Mouse (Mus musculus) 3134 (cell line): Measurements from ENCODE around the gene Lemd2.

Experiments
- DNase-seq: peaks from one replicate; pipeline ENCODE4 v3.0.0-alpha.2; 2011; ENCODE audit warnings: low spot score; ENCODE audit not compliant: insufficient read length; ENCODE audit errors: extremely low read depth

Gene Lemd2

DNA sequence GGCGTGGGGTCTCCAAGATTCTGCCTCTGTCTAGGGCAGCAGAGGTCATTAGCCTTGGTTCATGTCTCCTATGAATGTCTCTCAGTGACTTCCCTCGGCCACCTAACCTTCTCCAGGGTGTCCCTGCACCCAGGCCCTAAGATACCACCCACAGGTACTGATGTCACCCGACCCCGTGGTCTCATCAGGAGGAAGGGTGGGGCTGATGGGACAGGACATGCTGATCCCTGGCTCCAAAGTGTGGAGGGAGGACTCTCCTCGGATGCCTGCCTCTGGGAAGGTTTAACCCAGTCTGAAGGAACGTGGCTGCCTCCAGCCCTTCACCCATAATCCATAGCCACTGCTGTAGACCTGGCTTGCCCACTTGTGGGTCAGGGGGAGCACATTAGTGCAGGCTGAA lies 37.4 kb downstream of the Lemd2 start:
- no peak for DNase-seq

DNA sequence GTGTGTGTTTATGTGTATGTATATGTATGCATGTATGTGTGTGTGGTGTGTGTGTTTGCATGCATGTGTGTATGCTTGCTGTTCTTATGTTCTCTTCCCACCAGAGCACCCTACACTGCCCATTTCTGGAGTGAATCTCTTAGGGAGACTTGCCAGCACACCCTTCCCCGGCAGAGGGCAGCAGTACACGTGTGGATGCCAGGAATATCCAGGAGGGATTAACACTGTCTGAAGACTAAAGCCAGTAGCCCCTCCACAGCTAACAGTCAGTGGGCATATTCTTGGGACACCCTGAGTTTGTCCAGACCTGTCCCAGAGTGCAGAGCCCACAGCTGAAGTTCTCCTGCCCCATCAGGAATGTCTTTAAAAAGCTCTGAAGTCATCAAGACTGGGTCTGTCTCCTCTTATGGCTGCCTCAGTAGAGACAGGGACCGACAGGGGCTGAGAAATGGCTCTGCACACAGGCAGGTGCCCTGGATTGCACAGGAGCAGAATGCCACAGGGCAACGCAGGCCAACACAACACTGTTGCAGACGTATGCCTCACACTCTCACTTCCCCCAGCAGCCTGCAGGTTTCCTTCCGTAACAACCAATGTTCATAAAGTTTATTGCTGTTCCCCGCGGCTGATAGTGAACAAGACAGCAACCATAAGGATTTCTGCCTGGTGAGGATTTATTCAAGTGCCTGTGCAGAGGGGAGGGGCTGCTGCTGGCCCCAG lies 39.1 kb downstream of the Lemd2 start:
- DNase-seq = no peak

DNA sequence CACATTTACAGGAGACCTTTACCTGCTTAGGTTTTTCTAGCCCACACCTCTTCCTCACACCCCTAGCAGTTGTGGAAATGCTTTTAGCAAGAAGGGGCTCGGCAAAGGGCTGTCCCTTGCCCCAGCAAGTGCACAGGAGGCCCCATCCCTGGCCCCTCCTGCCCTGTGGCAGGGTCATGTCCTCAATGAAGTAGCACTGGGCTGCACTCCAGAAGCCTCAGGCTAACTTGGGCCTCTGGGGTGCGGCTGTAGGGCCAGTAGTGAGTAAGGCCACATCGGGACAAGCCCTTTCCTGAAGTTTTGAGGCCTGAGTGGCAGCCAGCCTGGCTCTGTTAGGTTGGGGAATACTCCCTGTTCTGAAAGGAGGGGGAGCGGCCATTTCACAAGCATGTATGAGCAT lies 43.4 kb downstream of the Lemd2 start:
- peak; percentile 91 for DNase-seq

DNA sequence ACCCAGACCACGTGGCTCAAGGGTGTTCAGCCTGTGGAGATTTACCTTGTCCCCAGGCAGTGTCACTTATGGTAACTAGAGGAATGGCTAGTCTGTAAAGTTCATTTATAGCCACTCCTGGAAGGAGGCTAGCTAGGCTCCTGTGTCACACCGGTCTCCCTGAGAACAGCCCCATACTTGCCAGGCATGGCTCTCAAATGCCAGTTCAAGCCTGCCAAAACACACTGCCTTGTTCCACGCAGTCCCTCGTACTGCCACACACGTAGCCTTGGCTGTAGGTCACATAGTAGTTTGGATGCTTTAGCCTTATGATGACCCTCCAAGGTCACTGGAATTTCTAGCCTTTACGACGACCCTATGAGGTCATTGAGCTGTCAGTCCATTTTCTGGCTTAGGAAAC lies 45.1 kb downstream of the Lemd2 start:
- DNase-seq = no peak

DNA sequence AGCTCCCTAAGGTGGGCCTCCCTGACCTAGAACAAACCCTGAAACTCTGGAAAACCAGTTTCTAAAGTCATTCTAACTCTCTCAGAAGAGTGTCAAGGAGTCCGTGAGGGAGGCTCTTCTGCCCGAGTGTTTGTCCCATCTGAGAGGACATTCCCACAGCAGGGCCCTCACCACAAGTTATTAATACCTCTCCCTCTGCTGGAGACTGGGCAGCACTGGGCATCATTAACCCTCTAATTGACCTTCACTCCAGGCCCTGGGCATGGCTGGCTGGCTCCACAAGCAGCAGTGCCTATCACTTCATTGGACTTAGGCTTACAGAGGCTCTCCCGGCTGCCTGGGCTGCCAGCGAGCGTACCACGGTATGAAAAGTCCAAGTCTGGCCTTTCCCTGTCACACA lies 45.8 kb downstream of the Lemd2 start:
- DNase-seq = no peak

DNA sequence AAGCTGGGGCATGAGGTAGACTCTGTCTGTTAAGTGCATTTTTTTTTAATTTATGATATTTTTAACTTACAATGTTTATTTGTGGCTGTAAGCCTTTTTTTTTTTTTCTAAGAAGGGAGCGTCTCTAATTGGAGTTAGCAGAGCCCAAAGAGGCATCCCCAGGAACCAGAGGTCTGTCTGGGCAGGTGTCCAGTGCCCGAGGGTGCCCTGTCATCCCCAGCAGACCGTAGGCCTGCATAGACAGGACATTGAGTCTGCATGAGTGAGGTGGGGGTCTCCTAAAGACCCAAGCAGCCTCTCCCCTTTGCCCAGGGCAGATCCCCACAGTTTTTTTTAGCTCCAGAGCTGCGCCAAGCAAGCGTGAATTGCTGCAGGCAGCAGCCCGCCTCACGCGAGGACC lies 48.5 kb downstream of the Lemd2 start:
- no peak for DNase-seq

DNA sequence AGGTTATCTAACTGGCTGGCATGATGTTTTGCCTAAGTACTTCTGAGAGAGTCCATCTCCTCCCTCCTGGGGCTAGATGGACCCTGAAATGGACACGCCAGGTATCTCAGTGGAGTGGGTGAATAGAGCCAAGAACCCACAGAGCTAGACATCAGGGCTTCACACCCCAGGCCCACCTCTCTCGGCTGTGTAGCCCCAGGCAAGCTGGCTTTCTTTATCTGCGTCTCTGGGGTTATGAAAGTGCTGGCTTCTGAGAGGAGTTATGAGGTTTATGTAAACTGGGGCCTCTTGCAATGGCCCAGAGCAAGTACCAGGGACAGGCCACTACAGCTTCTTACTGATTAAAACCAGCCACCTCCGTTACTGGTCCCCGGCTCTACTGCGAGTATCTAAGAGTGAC lies 49.4 kb downstream of the Lemd2 start:
- DNase-seq = no peak

DNA sequence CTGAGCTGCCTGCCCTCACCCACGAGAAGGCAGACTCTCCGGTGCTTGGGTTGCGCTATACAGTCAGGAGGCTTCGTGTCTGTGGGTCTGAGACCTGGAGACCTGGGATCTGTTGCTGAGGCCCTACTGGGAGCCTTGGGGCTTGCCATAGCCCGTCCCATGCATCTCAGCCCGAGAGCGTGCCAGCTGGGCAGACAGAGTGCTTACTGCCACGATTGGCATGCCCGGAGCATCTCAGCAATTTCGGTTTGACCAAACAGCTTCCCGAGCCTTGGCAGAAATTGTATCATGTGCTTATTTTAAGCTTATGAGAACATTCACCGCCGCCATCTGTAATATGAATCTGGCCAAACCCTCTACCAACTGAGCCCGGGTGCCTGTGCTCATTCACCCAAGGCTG lies 50.0 kb downstream of the Lemd2 start:
- peak; percentile 90 for DNase-seq

DNA sequence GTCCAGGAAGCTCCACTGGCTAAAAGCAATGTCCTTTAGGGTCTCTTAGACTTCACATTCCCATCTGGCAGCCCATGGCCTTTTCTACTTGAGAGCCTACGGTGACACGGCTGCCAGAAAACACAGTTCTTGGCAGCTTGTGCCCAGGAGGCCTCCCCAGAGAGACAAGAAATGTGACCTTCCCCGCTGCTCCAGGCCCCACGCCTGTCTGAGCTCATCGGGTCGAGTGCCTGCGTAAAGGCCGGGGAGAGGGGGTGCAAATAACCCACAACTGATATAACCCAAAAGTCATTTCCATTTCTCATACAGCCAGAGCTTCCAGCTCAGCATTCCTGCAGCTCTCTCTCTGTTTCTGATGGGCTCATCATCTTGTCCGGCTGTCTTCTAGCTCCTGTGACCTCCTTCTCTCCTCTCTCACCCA lies 50.5 kb downstream of the Lemd2 start:
- peak; percentile 88 for DNase-seq

DNA sequence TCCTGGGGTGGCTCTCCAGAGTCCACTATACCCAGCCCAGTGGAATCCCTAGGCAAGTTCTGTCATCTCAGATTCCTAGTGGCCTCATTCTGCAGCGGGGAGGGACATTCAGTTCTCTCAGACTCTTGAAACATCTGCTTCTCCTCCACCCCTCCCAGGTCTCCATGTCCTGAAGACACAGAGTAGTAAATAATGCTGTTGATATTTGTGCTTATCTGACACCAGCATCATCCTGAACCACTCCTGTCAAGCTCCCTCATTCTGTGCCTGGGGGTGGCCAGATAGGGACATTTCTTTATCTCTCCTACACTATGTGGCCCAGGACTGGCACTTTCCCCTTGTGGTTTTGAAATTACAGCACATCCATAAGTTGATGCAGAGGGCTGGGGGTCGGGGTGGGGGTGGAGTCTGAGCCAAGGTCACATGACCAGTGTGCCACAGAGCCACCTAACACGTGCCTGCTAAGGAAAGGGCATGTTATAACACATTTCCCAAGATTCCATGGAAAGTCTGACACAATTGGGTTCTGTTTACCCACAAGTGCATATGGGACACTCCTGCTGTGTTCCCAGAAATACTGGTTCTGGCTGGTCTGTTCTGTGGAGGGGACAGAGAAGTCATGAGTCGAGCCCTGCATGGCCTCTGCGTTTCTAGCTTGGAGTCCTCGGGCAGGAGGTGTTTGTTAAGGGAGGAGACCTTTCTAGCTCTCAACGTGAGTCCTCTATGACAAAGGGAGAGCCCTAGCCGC lies 51.1 kb downstream of the Lemd2 start:
- DNase-seq = peak; percentile 69

DNA sequence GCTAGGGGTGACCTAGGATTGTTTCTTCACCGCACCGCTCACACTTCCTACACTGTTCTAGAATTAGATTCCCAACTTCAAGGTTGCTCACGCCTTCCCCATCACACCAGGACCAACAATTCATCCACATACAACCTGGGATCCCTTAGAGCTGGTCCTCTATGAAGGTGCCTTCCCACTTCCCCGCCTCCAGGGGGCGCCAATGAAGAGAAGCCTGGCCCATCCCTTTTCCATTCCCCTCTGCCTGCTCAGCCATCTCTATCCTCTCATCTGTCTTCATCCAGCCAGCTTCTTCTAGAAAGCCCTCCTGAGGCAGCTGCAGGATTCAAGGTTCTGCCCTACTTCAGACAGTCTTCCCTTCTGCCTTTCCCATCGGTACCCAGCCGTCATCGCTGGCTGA lies 52.9 kb downstream of the Lemd2 start:
- DNase-seq = no peak

DNA sequence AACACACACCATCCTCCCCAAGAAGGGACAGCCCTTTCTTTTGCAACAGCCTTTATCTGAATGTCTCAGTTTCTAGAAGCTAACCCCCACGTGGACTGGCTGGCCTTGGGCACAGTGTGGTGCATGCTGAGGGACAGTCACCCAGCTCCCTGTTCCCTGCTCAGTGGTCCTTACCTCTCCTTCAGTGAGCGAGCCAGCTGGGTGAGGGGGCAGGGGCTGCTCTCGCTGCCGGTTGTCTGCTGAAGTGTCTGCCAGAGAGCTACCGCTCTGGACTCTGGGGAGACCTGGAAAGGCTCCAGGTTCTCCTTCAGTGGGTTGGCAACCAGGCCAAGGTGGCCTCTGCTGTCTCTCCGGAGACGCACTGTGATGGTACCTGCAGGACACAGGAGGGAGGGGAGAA lies 53.4 kb downstream of the Lemd2 start:
- DNase-seq = no peak

DNA sequence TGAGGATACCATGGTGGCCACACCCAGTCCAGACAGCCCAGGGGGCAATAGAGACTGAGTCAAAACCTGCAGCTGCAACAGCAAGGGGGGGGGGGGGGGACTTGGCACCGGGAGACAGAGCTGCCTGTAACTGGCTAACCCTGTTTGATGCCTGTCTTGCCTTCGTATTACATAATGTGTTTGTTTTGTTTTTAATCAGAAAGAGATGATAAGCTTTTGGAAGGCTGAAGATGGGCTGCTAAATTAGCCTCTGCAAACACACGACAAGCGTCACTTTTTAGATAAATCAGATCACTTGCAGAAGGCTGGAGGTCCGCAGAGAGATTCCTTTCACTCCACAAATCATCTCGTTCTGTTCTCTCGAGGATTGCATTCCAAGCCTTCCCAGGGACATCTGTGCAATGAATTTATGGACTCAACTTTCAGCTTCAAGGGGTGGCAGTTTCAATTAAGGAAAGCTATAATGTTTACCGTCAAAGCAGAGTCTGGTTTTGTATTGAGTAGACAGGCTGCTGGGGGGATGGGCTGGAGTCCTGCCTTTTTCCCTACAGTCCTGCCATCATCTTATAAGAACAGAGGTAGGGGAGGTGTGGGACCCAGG lies 57.8 kb downstream of the Lemd2 start:
- no peak for DNase-seq

DNA sequence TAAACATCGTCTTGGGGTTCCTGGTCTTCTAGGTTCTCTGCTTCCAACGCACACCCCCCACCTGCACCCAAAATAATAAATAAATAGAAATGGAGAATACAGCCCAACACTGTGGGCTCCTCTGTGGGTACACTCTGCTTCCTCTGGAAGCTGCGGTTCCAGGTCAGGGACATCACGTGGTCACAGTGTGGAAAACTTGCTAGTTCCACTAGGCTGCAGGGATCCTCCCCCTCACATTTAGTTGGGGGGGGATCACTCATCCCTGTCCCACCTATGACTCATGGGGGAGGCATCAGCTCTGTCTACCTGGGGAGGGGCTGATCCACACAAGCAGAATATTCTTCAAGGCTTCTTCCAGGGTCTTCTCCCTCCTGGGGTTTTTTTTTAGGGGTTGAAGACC lies 60.1 kb downstream of the Lemd2 start:
- no peak for DNase-seq

DNA sequence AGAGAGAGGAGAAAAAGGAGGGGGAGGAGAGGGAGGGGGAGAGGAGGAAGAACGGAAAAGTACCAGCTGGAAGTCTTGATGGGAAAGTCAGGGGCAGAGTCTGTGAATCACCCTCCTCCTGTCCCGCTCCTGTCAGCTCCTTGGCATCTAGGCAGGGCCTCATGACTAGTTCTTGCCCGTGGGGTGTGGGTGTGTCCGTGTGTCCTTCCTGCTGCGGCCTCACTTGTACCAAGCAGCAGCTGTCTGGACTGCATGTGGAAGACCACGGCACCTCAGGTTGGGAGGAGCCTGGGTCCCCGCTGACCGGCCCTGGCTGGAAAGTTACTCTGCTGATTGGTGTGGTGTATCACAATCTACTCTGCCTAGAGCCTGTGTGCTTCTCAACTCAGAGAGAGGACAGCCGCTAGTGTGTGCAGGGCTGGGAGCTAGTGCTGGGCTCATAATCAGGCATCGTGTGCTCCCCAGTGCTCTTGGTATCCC lies 62.3 kb downstream of the Lemd2 start:
- DNase-seq = peak; percentile 97

DNA sequence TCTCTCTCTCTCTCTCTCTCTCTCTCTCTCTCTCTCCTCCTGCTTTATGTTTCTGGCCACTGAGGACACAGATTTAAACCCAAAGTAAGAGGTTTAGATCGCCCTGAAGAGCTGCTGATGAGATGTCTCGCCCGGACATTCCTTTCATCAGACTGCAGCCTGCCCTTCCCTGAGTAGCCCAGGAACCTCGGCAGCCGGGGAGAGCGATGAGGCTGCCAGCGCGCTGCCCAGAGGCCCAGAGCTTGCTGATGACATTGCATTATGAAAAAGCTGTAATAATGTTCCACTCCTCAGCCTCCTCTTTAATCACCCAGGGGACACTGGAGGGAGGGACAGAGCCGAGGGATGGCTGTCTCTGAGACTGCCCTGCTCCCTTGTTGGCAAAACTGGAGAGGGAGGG lies 64.0 kb downstream of the Lemd2 start:
- no peak for DNase-seq
